9 mouse cellular contexts compared by ENCODE assay signal in the genomic region with DNA sequence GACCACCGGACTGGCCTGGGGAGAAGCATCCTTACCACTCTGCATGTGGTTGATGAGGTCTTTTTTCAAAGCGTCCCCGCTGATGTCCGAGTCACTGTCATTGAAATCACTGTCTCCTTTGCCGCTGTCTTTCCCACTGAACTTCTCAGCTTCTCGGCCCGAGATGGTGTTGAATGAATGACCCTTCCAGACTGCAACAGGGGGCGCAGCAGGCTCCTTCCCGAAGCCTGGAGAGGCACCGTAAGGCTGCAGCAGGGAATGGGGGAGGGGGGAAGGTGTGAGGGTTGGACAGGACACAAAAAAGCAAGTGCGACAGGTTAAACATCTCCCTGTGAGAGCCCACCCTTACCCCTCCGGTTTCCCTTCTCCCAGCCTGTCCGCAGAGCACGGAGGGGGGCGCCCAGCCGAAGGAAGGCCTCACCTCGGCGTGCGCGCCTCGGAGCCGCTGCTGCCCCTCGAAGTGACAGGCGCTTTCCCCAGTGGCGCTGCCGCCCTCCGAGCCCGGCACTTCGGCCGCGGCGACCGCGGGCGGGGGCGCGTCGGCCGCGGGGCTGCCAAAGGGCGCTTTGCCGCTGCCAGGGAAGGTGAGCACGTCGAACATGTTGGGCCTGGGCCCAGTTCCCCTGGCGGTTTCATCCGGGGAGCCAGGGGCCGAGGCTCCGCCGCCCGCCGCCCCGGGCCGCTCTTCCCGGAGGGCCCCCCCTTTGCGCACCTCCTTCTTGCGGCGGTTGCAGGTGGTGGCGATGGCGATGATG. TPM values are rescaled to one million over a fixed set of nuclear protein-coding genes. Genes with fewer than 3 reads are reported as not detected.
A peak's percentile ranks its signal among the peaks of the same experiment; 100 is the strongest.
DNase-seq lines count a peak whose midpoint lies in the region; ATAC-seq and TF ChIP-seq lines count a peak whose summit lies in the region.
"Had no signal": no experiment of that assay in that cellular context is flagged by ENCODE, and none has a peak within 500 bp of the region (broad histone marks: within the 10 kb centered on the region; RNA-seq: fewer than 3 reads in every experiment).

No protein-coding gene starts in this region.

- peaks cover 19% of the 10 kb centered on the region for H3K4me1 ChIP-seq in heart, postnatal 0 days (ENCODE audit: control insufficient read depth, insufficient read depth)
- no peaks in the 10 kb centered on the region for H3K4me1 ChIP-seq in cortical plate, adult 2 months (ENCODE audit: control insufficient read depth, insufficient read depth, low read length)
- peaks cover 18% of the 10 kb centered on the region for H3K4me1 ChIP-seq in hindbrain, embryonic 11.5 days (replicated peaks; ENCODE audit: control insufficient read depth, insufficient read depth, low read length)
- peaks cover 18% of the 10 kb centered on the region for H3K4me1 ChIP-seq in midbrain, embryonic 16.5 days (ENCODE audit: control insufficient read depth, insufficient read depth, low read length)

- no peak for TF ChIP-seq POLR2A in cortical plate, adult 2 months (IDR thresholded peaks at IDR 0.05; ENCODE audit: extremely low read depth, insufficient read depth, low read length)

- no peaks in the 10 kb centered on the region for H3K36me3 ChIP-seq in heart, postnatal 0 days (replicated peaks; ENCODE audit: control insufficient read depth, insufficient read depth, low read length)
- no peaks in the 10 kb centered on the region for H3K36me3 ChIP-seq in hindbrain, embryonic 11.5 days (ENCODE audit: control insufficient read depth, insufficient read depth, low read length)
- H3K36me3 ChIP-seq in midbrain, embryonic 16.5 days (ENCODE audit: control insufficient read depth, insufficient read depth, low read length): no peaks in the 10 kb centered on the region

- TF ChIP-seq EP300 in heart, postnatal 0 days (IDR thresholded peaks at IDR 0.05; ENCODE audit: low read depth): no peak

- WGBS in heart, postnatal 0 days: 2% methylated on average over 54 of the region's 59 CpGs
- WGBS in hindbrain, embryonic 11.5 days: 1% methylated on average over 43 of the region's 59 CpGs
- 3% methylated on average over 43 of the region's 59 CpGs for WGBS in midbrain, embryonic 16.5 days

- no peak overlapping the region for H3K4me2 ChIP-seq in heart, postnatal 0 days (ENCODE audit: low read depth, low read length)
- H3K4me2 ChIP-seq in hindbrain, embryonic 11.5 days (replicated peaks; ENCODE audit: low read depth, low read length): peak overlapping the region; percentile 79
- peak overlapping the region; percentile 81 for H3K4me2 ChIP-seq in midbrain, embryonic 16.5 days (ENCODE audit: low read length)

- H3K9ac ChIP-seq in heart, postnatal 0 days (replicated peaks; ENCODE audit: low read depth, low read length): no peak overlapping the region
- H3K9ac ChIP-seq in hindbrain, embryonic 11.5 days (ENCODE audit: low read depth, low read length): peak overlapping the region; percentile 75
- peak overlapping the region; percentile 87 for H3K9ac ChIP-seq in midbrain, embryonic 16.5 days (ENCODE audit: low read depth, low read length)

- peak overlapping the region; percentile 21 for H3K4me3 ChIP-seq in heart, postnatal 0 days (ENCODE audit: low read depth, low read length)
- peak overlapping the region; percentile 49 for H3K4me3 ChIP-seq in cortical plate, adult 2 months (ENCODE audit: insufficient read depth, low read length)
- peak overlapping the region; percentile 51 for H3K4me3 ChIP-seq in hindbrain, embryonic 11.5 days (ENCODE audit: low read depth, low read length)
- peak overlapping the region; percentile 71 for H3K4me3 ChIP-seq in midbrain, embryonic 16.5 days (ENCODE audit: low read depth, low read length)

- no peak for DNase-seq in heart, postnatal 0 days (ENCODE audit: low spot score)
- DNase-seq in heart, postnatal 36 days: no peak
- DNase-seq in hindbrain, embryonic 11.5 days (ENCODE audit: low spot score): peak; percentile 55
- no peak for DNase-seq in adrenal gland, adult 18-20 months (ENCODE audit: low spot score in 2 of 2)
- no peak for DNase-seq in gastrocnemius, postnatal 4 days (ENCODE audit: low spot score in 2 of 2)
- DNase-seq in testis, postnatal 10 days (ENCODE audit: low spot score): no peak
- DNase-seq: cerebellum, adult 9-10 months had no signal

- intact Hi-C loops in heart, postnatal 36 days (cut with DNase I): no loop called here

- H3K27me3 ChIP-seq in heart, postnatal 0 days (ENCODE audit: control insufficient read depth, insufficient read depth, low read length): peaks cover 75% of the 10 kb centered on the region
- peaks cover 28% of the 10 kb centered on the region for H3K27me3 ChIP-seq in hindbrain, embryonic 11.5 days (ENCODE audit: control insufficient read depth, insufficient read depth, low read length)
- H3K27me3 ChIP-seq in midbrain, embryonic 16.5 days (ENCODE audit: control insufficient read depth, insufficient read depth, low read depth, low read length): no peaks in the 10 kb centered on the region

- no peak for TF ChIP-seq CTCF in heart, postnatal 0 days (IDR thresholded peaks at IDR 0.05; ENCODE audit: low read depth)
- TF ChIP-seq CTCF in cortical plate, adult 2 months (IDR thresholded peaks at IDR 0.05; ENCODE audit: extremely low read depth, insufficient read depth, low read length): no peak

- no peaks in the 10 kb centered on the region for H3K9me3 ChIP-seq in heart, postnatal 0 days (replicated peaks; ENCODE audit: control insufficient read depth, low read length)
- H3K9me3 ChIP-seq in hindbrain, embryonic 11.5 days (ENCODE audit: control insufficient read depth, low read length): no peaks in the 10 kb centered on the region
- no peaks in the 10 kb centered on the region for H3K9me3 ChIP-seq in midbrain, embryonic 16.5 days (replicated peaks; ENCODE audit: control insufficient read depth, low read length, poor library complexity, severe bottlenecking)

- no peak for ATAC-seq in heart, postnatal 0 days (ENCODE audit: insufficient read depth, low read depth)
- ATAC-seq in hindbrain, embryonic 11.5 days (ENCODE audit: low FRiP score): no peak
- ATAC-seq in midbrain, embryonic 16.5 days: no peak

- H3K27ac ChIP-seq in heart, postnatal 0 days (ENCODE audit: low read depth): no peak overlapping the region
- no peak overlapping the region for H3K27ac ChIP-seq in cortical plate, adult 2 months (ENCODE audit: insufficient read depth, low read length)
- H3K27ac ChIP-seq in hindbrain, embryonic 11.5 days (ENCODE audit: low read depth, low read length): no peak overlapping the region
- H3K27ac ChIP-seq in midbrain, embryonic 16.5 days (ENCODE audit: low read length): peak overlapping the region; percentile 94

RNA-seq across cellular contexts. Expression of a gene that starts 2.9 kb away (rescaled TPM):
- total RNA-seq in heart, postnatal 0 days (2014; rRNA removed; ENCODE audit: low replicate concordance): not detected in 2 replicates
- polyA plus RNA-seq in heart, postnatal 0 days (2015; fragmentation: Nextera tagmentation; extraction: Ambion mirVana): 0.14 TPM in 1 of 2 replicates, not detected in the other
- under 1 TPM in 1 of 2 experiments, not detected in 1; 0.22 TPM for total RNA-seq in heart, postnatal 36 days (2021)
- polyA plus RNA-seq in cortical plate, adult 2 months (2012; rRNA removed): 25.3 and 26.5 TPM in 2 replicates
- 14.5 and 15.4 TPM in 2 replicates for polyA plus RNA-seq in hindbrain, embryonic 11.5 days (2014; fragmentation: Nextera tagmentation; extraction: Ambion mirVana)
- polyA plus RNA-seq in midbrain, embryonic 16.5 days (2015; fragmentation: Nextera tagmentation; extraction: Ambion mirVana): 54.5 and 64.5 TPM in 2 replicates
- total RNA-seq in adrenal gland, adult 18-20 months (2021): under 1 TPM in 1 of 2 experiments, not detected in 1; 0.43 TPM
- total RNA-seq in gastrocnemius, postnatal 4 days (2021): under 1 TPM; 0.08 to 0.10 TPM

Comparison
In these comparisons a context has a peak if more than half of its experiments do, and no peak if none do; other contexts are left out.
1. H3K4me3 ChIP-seq: peak in every context shown above with its lines; median percentile 71 in midbrain, embryonic 16.5 days; 51 in hindbrain, embryonic 11.5 days; 49 in cortical plate, adult 2 months; 21 in heart, postnatal 0 days.